Mouse (Mus musculus) neural tube, embryonic 15.5 days (tissue): ENCODE measurements at regions not wholly inside any gene's neighbourhood (a gene's known extent, or its start where the extent isn't known, plus 50 kb on each side); places are given as distances from the start of the nearest gene placed in this dataset.
A peak's percentile ranks its signal among the peaks of the same experiment; 100 is the strongest.

Source experiments
- ATAC-seq: fragments of 200-750 bp; cut with Nextera tagmentation; 2 replicates; pipeline ENCODE4 v1.8.0; 2017; ENCODE audit warnings: mild to moderate bottlenecking, moderate TSS enrichment, moderate library complexity; ENCODE audit not compliant: low FRiP score
- H3K27ac ChIP-seq: fragments of 300-500 bp; sonication (generic); replicated peaks from 2 replicates; pipeline ENCODE4 v1.5.1; 2015; ENCODE audit warnings: mild to moderate bottlenecking, inconsistent platforms
- H3K27me3 ChIP-seq: fragments of 300-500 bp; sonication (generic); replicated peaks from 2 replicates; pipeline ENCODE4 v1.6.1; 2015; ENCODE audit warnings: inconsistent platforms
- H3K36me3 ChIP-seq: fragments of 300-500 bp; sonication (generic); 2 replicates; pipeline ENCODE4 v1.6.1; 2015; ENCODE audit warnings: inconsistent platforms
- H3K4me1 ChIP-seq: fragments of 300-500 bp; sonication (generic); 2 replicates; pipeline ENCODE4 v1.6.1; 2015; ENCODE audit warnings: inconsistent platforms
- H3K4me2 ChIP-seq: fragments of 300-500 bp; sonication (generic); 2 replicates; pipeline ENCODE4 v1.6.1; 2015; ENCODE audit warnings: inconsistent platforms, mild to moderate bottlenecking, moderate library complexity
- H3K4me3 ChIP-seq: fragments of 300-500 bp; sonication (generic); replicated peaks from 2 replicates; pipeline ENCODE4 v1.5.1; 2015; ENCODE audit warnings: mild to moderate bottlenecking, inconsistent platforms
- H3K9ac ChIP-seq: fragments of 300-500 bp; sonication (generic); replicated peaks from 2 replicates; pipeline ENCODE4 v1.6.1; 2015; ENCODE audit warnings: mild to moderate bottlenecking, inconsistent platforms
- H3K9me3 ChIP-seq: fragments of 300-500 bp; sonication (generic); replicated peaks from 2 replicates; pipeline ENCODE4 v1.6.1; 2016; ENCODE audit warnings: inconsistent platforms
- WGBS: fragments of 180-500 bp; shearing (Covaris S2); methylation state at CpG from one replicate; pipeline ENCODE4 v1.1.7; 2015; ENCODE audit warnings: mixed read lengths; 5-methylcytosine and 5-hydroxymethylcytosine counted together

DNA sequence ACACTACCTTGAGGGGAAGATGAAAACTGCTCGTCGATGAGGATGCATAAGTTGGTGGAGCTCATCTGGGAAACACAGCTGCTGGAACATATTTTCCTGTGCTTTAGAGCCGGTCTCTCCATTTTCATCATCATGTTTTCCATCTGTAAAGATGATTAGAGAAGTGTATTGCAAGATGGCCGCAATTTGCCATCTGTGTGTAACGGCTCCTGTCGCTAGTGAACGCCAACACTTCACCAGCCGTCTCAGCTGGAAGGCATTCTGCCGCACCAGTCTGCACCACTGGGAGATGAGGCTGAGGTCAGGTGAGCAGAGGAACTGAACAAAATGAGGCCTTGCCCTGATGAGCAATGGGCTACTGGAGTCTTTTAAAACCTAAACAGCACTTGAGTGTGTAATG is 57.4 kb downstream of the Gm21962 start:
- ATAC-seq: no peak

DNA sequence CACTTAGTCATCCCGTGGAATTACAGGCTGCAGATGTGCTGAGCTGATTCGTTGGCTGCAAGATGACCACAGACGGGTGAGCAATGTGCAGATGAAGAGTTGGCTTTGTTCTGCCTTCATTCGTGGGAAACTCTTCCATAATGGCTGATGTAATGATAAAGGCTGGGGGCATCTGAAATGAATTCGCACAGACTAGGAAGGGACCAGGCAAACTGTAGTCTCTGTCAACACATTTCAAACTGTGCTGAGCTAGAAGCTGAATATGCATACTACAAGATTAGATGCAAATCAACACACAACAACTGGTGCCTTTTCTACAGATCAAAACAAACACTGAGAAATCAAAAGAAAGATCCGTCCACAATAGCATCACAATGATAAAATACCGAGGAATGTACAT is 58.1 kb downstream of the Gm21962 start:
- no peaks in the 10 kb centered on the region for H3K4me1 ChIP-seq
- H3K27ac ChIP-seq: no peak overlapping the region
- H3K36me3 ChIP-seq: no peaks in the 10 kb centered on the region
- WGBS: 78% methylated on average over 7 of the region's 7 CpGs
- no peak overlapping the region for H3K9ac ChIP-seq
- no peaks in the 10 kb centered on the region for H3K9me3 ChIP-seq
- no peaks in the 10 kb centered on the region for H3K27me3 ChIP-seq
- H3K4me3 ChIP-seq: no peak overlapping the region
- ATAC-seq: no peak
- H3K4me2 ChIP-seq: no peak overlapping the region

More for the DNA sequence above, 57.4 kb downstream of the Gm21962 start:
- Histone ChIP-seq H3K4me1 (no peaks in the 10 kb centered on the region), H3K9me3 (no peaks in the 10 kb centered on the region), H3K36me3 (no peaks in the 10 kb centered on the region), H3K4me3 (no peak overlapping the region), H3K27ac (no peak overlapping the region), H3K27me3 (no peaks in the 10 kb centered on the region), H3K9ac (no peak overlapping the region), H3K4me2 (no peak overlapping the region)
- 69% methylated on average over 9 of the region's 9 CpGs for WGBS

DNA sequence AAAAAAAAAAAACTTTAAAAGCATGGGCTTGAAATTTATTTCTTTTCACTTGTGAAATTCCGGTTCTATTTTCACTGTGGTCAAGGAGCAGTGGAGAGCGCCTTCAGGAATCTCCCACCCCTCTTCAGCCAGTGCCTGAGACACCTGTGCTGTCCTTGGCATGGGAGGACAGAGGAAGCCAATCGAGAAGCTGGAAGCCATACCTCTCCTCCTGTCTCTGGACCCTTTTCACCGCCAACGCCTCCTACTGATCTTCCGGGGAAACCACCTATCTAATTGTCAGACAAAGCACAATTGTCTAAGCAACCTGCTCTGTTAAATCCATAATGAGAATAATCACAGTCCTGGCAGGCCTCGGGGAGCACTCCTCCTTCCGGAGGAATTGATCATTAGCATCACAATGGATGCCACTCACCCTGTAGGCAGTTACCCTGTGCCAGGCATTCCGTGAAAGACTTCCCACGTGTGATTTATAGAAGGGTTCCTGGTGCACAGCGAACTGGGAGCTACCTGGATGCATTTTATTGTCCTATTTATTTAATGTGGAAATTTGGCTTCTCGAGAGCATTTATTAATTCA is 66.0 kb downstream of the Gm21962 start:
- Histone ChIP-seq H3K4me2 (no peak overlapping the region), H3K9ac (no peak overlapping the region), H3K4me3 (no peak overlapping the region), H3K27ac (no peak overlapping the region), H3K4me1 (0 out of 2 replicates have a peak, but pooled peaks cover 7% of the 10 kb centered on the region), H3K36me3 (no peaks in the 10 kb centered on the region), H3K27me3 (no peaks in the 10 kb centered on the region), H3K9me3 (no peaks in the 10 kb centered on the region)
- WGBS: 22% methylated on average over 12 of the region's 12 CpGs
- ATAC-seq: no peak

DNA sequence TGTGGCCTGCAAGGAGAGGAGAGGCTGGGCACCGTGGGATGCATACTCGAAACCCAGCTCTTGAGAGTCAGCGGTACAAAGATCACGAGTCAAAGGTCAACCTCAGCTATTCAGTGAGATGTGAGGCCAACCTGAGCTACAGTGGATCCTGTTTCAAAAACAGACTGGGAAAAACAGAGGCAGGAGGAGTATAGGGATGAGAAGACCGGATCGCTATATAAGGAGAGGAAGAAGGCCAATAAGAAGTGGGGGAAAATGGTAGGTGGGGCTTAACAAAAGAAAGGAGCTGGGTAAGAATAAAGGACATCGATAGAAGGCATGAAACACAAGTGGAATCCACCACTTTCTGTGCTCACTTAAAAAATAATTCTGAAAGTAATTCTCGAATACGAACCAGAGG is 70.2 kb downstream of the Gm21962 start:
- H3K4me1 ChIP-seq: 0 out of 2 replicates have a peak, but pooled peaks cover 7% of the 10 kb centered on the region
- H3K4me3 ChIP-seq: no peak overlapping the region
- H3K9ac ChIP-seq: no peak overlapping the region
- no peaks in the 10 kb centered on the region for H3K36me3 ChIP-seq
- no peaks in the 10 kb centered on the region for H3K9me3 ChIP-seq
- ATAC-seq: no peak
- WGBS: 81% methylated on average over 9 of the region's 9 CpGs
- H3K27me3 ChIP-seq: no peaks in the 10 kb centered on the region
- no peak overlapping the region for H3K27ac ChIP-seq
- no peak overlapping the region for H3K4me2 ChIP-seq

DNA sequence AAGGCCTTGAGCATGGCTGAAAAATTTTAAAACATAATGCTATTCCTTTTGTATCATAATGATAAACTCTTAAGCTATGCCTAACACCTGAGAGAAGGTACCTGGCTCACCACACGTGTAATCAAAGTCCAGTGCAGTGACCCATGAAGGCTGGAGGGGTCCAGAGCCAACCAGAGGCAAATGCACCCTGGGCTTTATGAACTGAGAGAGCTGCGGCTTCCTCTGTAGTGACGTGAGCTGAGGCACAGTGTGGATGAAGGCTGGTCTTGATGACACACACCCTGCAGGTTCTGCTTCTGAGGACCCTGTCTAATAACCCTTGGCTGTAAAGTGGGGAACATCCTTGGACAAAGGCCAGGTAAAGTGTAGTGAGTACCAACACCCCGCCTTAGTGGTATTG is 70.8 kb downstream of the Gm21962 start:
- WGBS: 85% methylated on average over 4 of the region's 4 CpGs
- Histone ChIP-seq H3K36me3 (no peaks in the 10 kb centered on the region), H3K4me1 (0 out of 2 replicates have a peak, but pooled peaks cover 4% of the 10 kb centered on the region), H3K9ac (no peak overlapping the region), H3K27me3 (no peaks in the 10 kb centered on the region), H3K9me3 (no peaks in the 10 kb centered on the region), H3K4me3 (no peak overlapping the region), H3K27ac (no peak overlapping the region), H3K4me2 (no peak overlapping the region)
- no peak for ATAC-seq

DNA sequence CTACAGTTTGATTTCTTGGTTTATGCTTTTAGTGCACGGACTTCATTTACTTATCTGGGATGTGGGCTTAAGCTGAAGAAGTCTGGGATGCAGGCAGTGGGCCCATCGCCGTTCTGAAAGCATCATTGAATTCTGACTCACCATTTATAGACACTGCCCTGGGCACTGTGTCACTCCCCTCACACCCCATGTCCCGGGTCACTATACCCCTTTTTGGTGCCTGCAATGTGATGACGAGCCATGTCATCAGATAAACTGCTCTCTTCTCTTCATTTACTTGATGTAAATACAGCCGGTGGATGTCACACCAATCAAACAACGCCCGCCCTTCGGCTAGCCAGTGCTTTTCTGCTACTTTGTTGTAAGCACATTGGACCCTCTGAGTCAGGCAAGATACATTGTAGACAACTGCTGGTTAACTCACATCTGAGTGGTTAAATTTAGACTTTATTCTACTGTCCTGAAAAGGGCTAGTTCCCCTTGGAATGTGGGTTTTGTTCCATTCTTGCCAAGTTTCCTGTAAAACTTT is 80.5 kb downstream of the Gm21962 start:
- Histone ChIP-seq H3K9me3 (no peaks in the 10 kb centered on the region), H3K27me3 (no peaks in the 10 kb centered on the region), H3K36me3 (no peaks in the 10 kb centered on the region), H3K27ac (no peak overlapping the region), H3K4me1 (peaks cover 14% of the 10 kb centered on the region), H3K4me2 (no peak overlapping the region), H3K4me3 (no peak overlapping the region), H3K9ac (no peak overlapping the region)
- no peak for ATAC-seq
- WGBS: 90% methylated on average over 9 of the region's 9 CpGs

DNA sequence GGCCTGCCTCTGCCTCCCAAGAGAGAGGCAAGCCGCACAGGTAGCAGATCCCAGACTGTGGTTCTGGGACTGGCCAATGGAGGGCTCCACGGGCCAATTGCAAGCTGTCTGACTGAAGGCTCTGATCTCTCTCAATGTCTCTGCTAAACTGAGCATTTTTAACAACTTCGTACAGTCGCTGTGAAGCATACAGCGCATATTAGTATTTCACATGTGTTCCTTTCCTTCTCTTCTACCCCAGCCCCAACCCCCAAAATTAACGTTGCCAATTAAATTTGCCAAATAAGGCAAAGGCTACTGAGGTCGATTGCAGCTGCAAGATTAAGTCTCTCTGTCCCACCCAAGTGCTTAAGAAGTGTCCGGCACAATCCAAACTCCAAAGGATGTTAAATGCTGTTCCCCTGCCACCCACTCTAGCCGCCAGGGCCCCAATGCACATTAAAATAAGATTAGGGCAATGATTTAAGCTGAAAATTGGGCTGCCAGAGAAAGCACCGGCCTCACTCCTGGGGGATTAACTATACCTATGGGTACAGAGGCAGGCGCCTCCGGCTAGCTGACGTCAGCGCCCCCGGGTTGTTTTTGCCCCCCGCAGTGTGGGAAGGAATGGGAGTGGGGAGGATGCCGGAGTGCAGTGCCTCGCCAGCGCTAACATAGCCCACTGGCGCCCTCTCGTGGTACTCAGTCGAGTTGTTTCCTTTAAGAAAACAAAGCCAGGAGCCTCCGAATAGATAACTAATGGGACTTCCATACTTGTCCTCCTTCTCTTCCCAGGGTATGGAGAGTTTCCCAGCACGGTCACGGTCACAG is 81.3 kb downstream of the Gm21962 start:
- H3K36me3 ChIP-seq: no peaks in the 10 kb centered on the region
- H3K9ac ChIP-seq: peak overlapping the region; percentile 47; the same call in 1 of the 2 replicates
- H3K4me2 ChIP-seq: peak overlapping the region; percentile 70
- peak; percentile 89 for ATAC-seq
- WGBS: 17% methylated on average over 25 of the region's 25 CpGs
- H3K4me1 ChIP-seq: peaks cover 20% of the 10 kb centered on the region
- peak overlapping the region; percentile 39 for H3K4me3 ChIP-seq
- no peaks in the 10 kb centered on the region for H3K27me3 ChIP-seq
- H3K9me3 ChIP-seq: no peaks in the 10 kb centered on the region
- H3K27ac ChIP-seq: peak overlapping the region; percentile 72

DNA sequence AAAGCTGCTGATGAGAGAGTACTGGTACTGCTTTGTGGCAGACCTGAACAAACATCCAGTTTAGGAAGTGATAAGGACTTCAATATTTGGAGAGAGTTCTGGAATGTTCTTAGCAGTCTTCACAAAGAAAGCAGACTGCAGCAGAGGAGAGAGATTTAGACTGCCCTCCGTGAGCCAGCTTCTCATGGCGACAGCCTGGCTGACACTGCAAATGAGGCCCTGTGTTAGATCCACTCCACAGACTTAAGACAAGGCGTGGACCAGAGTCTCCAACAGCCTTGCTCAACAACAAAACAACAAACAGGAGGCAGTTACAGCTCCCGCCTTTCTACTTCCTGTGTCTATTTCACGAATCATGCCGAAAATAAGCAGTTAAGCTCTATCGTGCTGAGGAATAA is 81.9 kb downstream of the Gm21962 start:
- Histone ChIP-seq H3K4me1 (peaks cover 23% of the 10 kb centered on the region), H3K4me3 (no peak overlapping the region), H3K36me3 (no peaks in the 10 kb centered on the region), H3K4me2 (peak overlapping the region; percentile 70), H3K9ac (0 out of 2 replicates have a peak overlapping the region, but pooled peaks have one; percentile 10), H3K9me3 (no peaks in the 10 kb centered on the region), H3K27ac (peak overlapping the region; percentile 41), H3K27me3 (no peaks in the 10 kb centered on the region)
- 0 out of 2 replicates have a peak, but pooled peaks have one; percentile 22 for ATAC-seq
- 58% methylated on average over 7 of the region's 7 CpGs for WGBS

DNA sequence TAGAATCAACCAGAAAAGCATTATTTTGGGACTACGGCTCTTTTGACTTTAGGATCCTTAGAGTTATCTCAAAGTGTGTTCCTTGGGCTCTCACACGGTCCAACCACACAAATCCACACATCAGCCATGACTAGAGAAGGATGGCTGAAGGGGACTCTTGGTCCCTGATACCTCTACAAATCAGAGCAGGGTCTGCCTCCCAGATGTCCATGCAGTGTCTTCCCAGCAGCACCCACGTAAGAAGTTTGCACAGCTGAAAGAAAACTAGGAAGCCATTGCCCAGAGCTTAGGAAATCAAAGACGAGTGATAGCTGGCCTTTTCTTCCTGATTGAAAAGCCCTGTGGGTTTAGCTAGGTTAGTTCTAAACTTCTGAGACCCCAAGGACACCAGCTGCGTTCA is 84.1 kb downstream of the Gm21962 start:
- WGBS: 93% methylated on average over 5 of the region's 5 CpGs
- no peak overlapping the region for H3K27ac ChIP-seq
- no peaks in the 10 kb centered on the region for H3K9me3 ChIP-seq
- H3K36me3 ChIP-seq: no peaks in the 10 kb centered on the region
- H3K9ac ChIP-seq: no peak overlapping the region
- H3K27me3 ChIP-seq: no peaks in the 10 kb centered on the region
- no peak overlapping the region for H3K4me2 ChIP-seq
- H3K4me3 ChIP-seq: no peak overlapping the region
- peaks cover 23% of the 10 kb centered on the region for H3K4me1 ChIP-seq
- no peak for ATAC-seq

DNA sequence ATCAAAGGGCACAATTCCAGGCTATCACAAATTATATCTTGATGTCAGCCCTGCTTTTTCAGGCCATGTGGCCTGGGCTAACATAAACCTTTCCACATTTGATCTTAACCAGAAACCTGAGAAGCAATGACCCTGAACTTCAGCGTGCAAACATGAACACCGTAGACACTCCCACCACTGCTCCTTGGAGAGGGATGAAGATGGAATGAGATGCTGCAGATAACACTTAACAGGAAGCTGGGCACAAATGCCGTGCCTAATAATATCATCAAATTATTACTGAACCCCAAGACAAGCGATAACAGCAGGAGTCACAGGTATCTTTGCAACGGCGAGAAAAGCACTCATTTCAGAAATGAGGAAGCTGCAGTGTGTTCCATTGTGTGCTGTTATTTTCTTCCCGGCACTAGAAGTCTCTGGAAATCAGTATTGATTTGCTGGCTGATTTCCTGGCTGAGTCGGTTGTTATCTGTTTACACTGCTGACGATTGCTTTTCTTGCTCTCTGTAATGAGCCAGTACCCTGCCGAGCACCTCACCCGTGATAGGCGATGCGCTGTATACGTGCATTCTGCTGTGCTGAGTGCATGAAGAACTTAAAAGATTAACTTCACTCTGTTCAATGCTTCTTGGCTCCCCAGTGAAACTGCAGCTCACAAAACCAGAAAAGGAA is 91.0 kb downstream of the Gm21962 start:
- peak; percentile 82 for ATAC-seq
- Histone ChIP-seq H3K4me1 (peaks cover 11% of the 10 kb centered on the region), H3K27me3 (no peaks in the 10 kb centered on the region), H3K4me3 (no peak overlapping the region), H3K9ac (no peak overlapping the region), H3K36me3 (no peaks in the 10 kb centered on the region), H3K9me3 (no peaks in the 10 kb centered on the region), H3K27ac (peak overlapping the region; percentile 56; the same call in 1 of the 2 replicates), H3K4me2 (peak overlapping the region; percentile 19)
- 58% methylated on average over 14 of the region's 14 CpGs for WGBS

DNA sequence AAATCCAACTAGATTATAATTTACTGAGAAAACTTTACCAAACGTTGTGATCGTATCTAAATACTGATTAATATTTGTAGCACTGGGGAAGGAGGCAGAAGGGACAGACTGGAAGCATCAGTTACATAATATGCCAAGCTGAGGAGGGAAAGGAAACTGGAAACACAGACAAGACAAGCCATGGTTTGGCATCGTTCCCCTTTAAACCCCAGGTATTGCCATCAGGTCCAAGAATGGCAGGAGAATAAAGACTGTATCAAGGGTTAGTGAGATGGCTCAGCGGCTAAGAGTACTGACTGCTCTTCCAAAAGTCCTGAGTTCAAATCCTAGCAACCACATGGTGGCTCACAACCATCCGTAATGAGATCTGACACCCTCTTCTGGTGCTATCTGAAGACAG is 92.1 kb downstream of the Gm21962 start:
- no peaks in the 10 kb centered on the region for H3K36me3 ChIP-seq
- no peak overlapping the region for H3K4me2 ChIP-seq
- H3K9ac ChIP-seq: no peak overlapping the region
- peaks cover 6% of the 10 kb centered on the region; the same call in 1 of the 2 replicates for H3K4me1 ChIP-seq
- 89% methylated on average over 5 of the region's 5 CpGs for WGBS
- no peak overlapping the region for H3K27ac ChIP-seq
- ATAC-seq: no peak
- H3K9me3 ChIP-seq: no peaks in the 10 kb centered on the region
- no peaks in the 10 kb centered on the region for H3K27me3 ChIP-seq
- no peak overlapping the region for H3K4me3 ChIP-seq
